Mouse (Mus musculus) lung, embryonic 14.5 days (tissue): Measurements from ENCODE around the gene Rbbp8nl. TPM values are rescaled to one million over a fixed set of nuclear protein-coding genes. Genes with fewer than 3 reads are reported as not detected.
A peak's percentile ranks its signal among the peaks of the same experiment; 100 is the strongest.

Experiments
- ATAC-seq: fragments of 200-750 bp; cut with Nextera tagmentation; 2 replicates; pipeline ENCODE4 v1.8.0; 2017; ENCODE audit warnings: mild to moderate bottlenecking, moderate TSS enrichment, moderate library complexity; ENCODE audit not compliant: insufficient read depth
- DNase-seq: peaks from one replicate; pipeline ENCODE4 v3.0.0-alpha.2; 2015
- H3K27ac ChIP-seq: fragments of 300-500 bp; sonication (generic); 2 replicates; pipeline ENCODE4 v1.5.1; 2014; ENCODE audit warnings: low read depth, mild to moderate bottlenecking, moderate library complexity
- H3K27me3 ChIP-seq: fragments of 300-500 bp; sonication (generic); 2 replicates; pipeline ENCODE4 v1.6.1; 2014; ENCODE audit warnings: low read length, control low read depth; ENCODE audit not compliant: insufficient read depth
- H3K36me3 ChIP-seq: fragments of 300-500 bp; sonication (generic); 2 replicates; pipeline ENCODE4 v1.6.1; 2014; ENCODE audit warnings: control low read depth; ENCODE audit not compliant: insufficient read depth
- H3K4me1 ChIP-seq: fragments of 300-500 bp; sonication (generic); 2 replicates; pipeline ENCODE4 v1.6.1; 2014; ENCODE audit warnings: antibody characterized with exemption, control low read depth; ENCODE audit not compliant: insufficient read depth
- H3K4me2 ChIP-seq: fragments of 300-500 bp; sonication (generic); 2 replicates; pipeline ENCODE4 v1.6.1; 2014; ENCODE audit warnings: mild to moderate bottlenecking
- H3K4me3 ChIP-seq: fragments of 300-500 bp; sonication (generic); 2 replicates; pipeline ENCODE4 v1.5.1; 2014; ENCODE audit warnings: low read depth, low read length
- H3K9ac ChIP-seq: fragments of 300-500 bp; sonication (generic); 2 replicates; pipeline ENCODE4 v1.6.1; 2014
- H3K9me3 ChIP-seq: fragments of 300-500 bp; sonication (generic); 2 replicates; pipeline ENCODE4 v1.6.1; 2016; ENCODE audit warnings: low read depth, low read length, control low read depth
- CTCF ChIP-seq: IDR thresholded peaks from 2 replicates; pipeline ENCODE4 v1.5.1; 2016; ENCODE audit warnings: antibody characterized with exemption, low read depth
- WGBS: fragments of 180-500 bp; shearing (Covaris S2); extraction: QIAGEN DNeasy Blood & Tissue Kit; methylation state at CpG from one replicate; pipeline ENCODE4 v1.1.7; 2014; 5-methylcytosine and 5-hydroxymethylcytosine counted together
- polyA plus RNA-seq: library from polyadenylated mRNA; unstranded; fragments of >200 nt; fragmentation: Nextera tagmentation; extraction: Ambion mirVana; gene quantifications from 2 replicates; pipeline ENCODE4 v1.2.1, GENCODE M21; 2014

The Rbbp8nl gene
- 1.9 and 2.3 TPM in 2 replicates for polyA plus RNA-seq

DNA sequence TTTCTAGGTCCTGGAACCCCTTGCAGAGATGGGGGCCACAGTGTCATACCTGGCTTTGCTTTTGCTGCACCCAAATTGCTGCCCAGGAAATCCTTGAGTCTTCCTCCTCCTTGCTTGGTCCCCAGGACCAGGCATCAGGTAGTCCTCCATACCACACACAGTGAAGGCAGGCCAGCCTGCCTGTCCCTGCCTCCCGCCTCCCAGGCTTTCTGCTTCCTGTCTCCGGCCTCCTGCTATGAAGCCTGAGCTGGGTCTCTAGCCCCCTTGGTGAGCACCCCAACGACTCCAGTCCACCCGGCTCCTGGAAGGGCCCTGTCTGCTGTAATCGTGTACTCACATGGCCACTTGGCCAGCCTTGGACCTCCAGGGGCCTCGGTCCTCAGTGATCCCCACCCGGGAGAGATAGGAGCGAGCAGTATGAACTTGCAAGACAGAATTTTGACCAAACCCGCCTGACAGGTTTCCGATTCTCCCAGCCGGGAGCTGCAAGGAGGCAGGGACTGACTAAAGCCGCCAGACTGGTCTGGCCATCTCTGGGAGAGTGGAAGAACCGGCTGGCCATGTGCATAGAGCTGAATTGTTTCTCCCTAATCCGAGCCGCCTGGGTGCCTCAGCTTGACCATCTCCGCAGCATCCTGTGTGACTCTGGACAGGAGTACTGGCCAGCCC, at the start of gene Rbbp8nl:
Gene Rbbp8nl, minus strand, starts transcription at position 440 of the 669 bp plus-strand sequence.
- no peak for TF ChIP-seq CTCF
- WGBS: 40% methylated on average over 16 of the region's 16 CpGs
- Histone ChIP-seq H3K4me3 (peak within 1 kb of the TSS; percentile 7; the same call in 1 of the 2 replicates), H3K4me1 (peaks cover 26% of the 10 kb centered on the region), H3K4me2 (peak within 1 kb of the TSS; percentile 43), H3K36me3 (no peaks in the 10 kb centered on the region), H3K27ac (peak within 1 kb of the TSS; percentile 73), H3K9me3 (no peaks in the 10 kb centered on the region), H3K27me3 (no peaks in the 10 kb centered on the region), H3K9ac (no peak within 1 kb of the TSS)
- DNase-seq: peak; percentile 88
- ATAC-seq: peak; percentile 60

DNA sequence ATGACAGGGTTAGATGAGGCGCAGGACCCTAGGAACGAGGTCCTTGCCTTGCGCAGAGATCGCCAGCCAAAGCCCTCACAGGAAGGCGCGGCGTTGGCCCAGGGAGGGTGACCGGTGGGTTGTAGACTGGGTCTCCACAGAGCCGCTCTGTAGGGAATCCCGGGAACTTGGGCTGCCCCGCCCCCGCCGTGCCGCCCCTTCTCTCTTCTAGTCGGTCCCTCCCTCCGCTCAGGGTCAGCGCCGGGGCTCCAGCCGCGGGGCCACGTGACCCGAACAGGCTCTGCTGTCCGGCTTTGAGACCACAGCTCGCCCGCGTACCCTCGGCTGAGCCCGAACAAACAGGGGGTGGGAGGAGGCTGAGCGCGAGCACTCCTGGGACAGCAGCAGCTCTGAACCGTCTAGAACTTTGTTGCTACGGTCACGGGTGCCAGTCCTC, 44.9 kb upstream of the Rbbp8nl start, which contains the start of gene Gata5:
Gene Gata5, minus strand, starts transcription at position 149 of the 436 bp plus-strand sequence.
- Histone ChIP-seq H3K9me3 (no peaks in the 10 kb centered on the region), H3K9ac (peak within 1 kb of the TSS; percentile 93), H3K4me3 (peak within 1 kb of the TSS; percentile 82), H3K4me2 (peak within 1 kb of the TSS; percentile 69), H3K4me1 (peaks cover 33% of the 10 kb centered on the region), H3K27me3 (peaks cover 13% of the 10 kb centered on the region), H3K36me3 (peaks cover 25% of the 10 kb centered on the region), H3K27ac (peak within 1 kb of the TSS; percentile 91)
- DNase-seq (peak; percentile 91), ATAC-seq (peak; percentile 94)
- WGBS: under 1% methylated on average over 33 of the region's 33 CpGs
- no peak for TF ChIP-seq CTCF

GRCm38 (mm10) chr2:180333778-180334550, 44.3 kb upstream of the Rbbp8nl start:
- Histone ChIP-seq H3K27ac (peak overlapping the region; percentile 91), H3K9ac (peak overlapping the region; percentile 93), H3K9me3 (no peaks in the 10 kb centered on the region), H3K27me3 (peaks cover 13% of the 10 kb centered on the region), H3K36me3 (peaks cover 29% of the 10 kb centered on the region), H3K4me2 (peak overlapping the region; percentile 69), H3K4me1 (peaks cover 27% of the 10 kb centered on the region), H3K4me3 (peak overlapping the region; percentile 82)
- TF ChIP-seq CTCF: no peak
- WGBS: under 1% methylated on average over 69 of the region's 69 CpGs
- peak; percentile 4; the same call in 1 of the 2 replicates for ATAC-seq
- no peak for DNase-seq

- Histone ChIP-seq H3K4me1 (peaks cover 16% of the 10 kb centered on the region), H3K27ac (no peak overlapping the region), H3K9ac (no peak overlapping the region), H3K4me2 (peak overlapping the region; percentile 69; the same call in 1 of the 2 replicates), H3K4me3 (peak overlapping the region; percentile 82; the same call in 1 of the 2 replicates), H3K27me3 (peaks cover 13% of the 10 kb centered on the region), H3K9me3 (no peaks in the 10 kb centered on the region), H3K36me3 (peaks cover 73% of the 10 kb centered on the region)
- DNase-seq: no peak
- TF ChIP-seq CTCF: no peak
- 83% methylated on average over 1 of the region's 1 CpGs for WGBS
- no peak for ATAC-seq
These were observed 39.8 kb upstream of the Rbbp8nl start for GRCm38 (mm10) chr2:180329466-180329865.

- peak overlapping the region; percentile 32; the same call in 1 of the 2 replicates for H3K4me2 ChIP-seq
- peaks cover 11% of the 10 kb centered on the region for H3K4me1 ChIP-seq
- WGBS: 7% methylated on average over 14 of the region's 14 CpGs
- DNase-seq: peak; percentile 93
- H3K36me3 ChIP-seq: peaks cover 38% of the 10 kb centered on the region
- peak overlapping the region; percentile 74 for H3K27ac ChIP-seq
- no peaks in the 10 kb centered on the region for H3K9me3 ChIP-seq
- no peak overlapping the region for H3K4me3 ChIP-seq
- no peak for TF ChIP-seq CTCF
- peak; percentile 94 for ATAC-seq
- no peak overlapping the region for H3K9ac ChIP-seq
- no peaks in the 10 kb centered on the region for H3K27me3 ChIP-seq
These were observed 33.1 kb upstream of the Rbbp8nl start for GRCm38 (mm10) chr2:180322674-180323355.

GRCm38 (mm10) chr2:180320216-180320615, 30.5 kb upstream of the Rbbp8nl start:
- WGBS: 79% methylated on average over 4 of the region's 4 CpGs
- DNase-seq (peak; percentile 42), ATAC-seq (no peak)

More at GRCm38 (mm10) chr2:180320216-180320615, 30.5 kb upstream of the Rbbp8nl start:
- no peak for TF ChIP-seq CTCF
- H3K4me2 ChIP-seq: no peak overlapping the region
- H3K9ac ChIP-seq: no peak overlapping the region
- peaks cover 12% of the 10 kb centered on the region for H3K36me3 ChIP-seq
- H3K4me3 ChIP-seq: no peak overlapping the region
- H3K9me3 ChIP-seq: no peaks in the 10 kb centered on the region
- no peak overlapping the region for H3K27ac ChIP-seq
- H3K4me1 ChIP-seq: peaks cover 11% of the 10 kb centered on the region
- H3K27me3 ChIP-seq: no peaks in the 10 kb centered on the region
